Mouse (Mus musculus): ENCODE data around the gene Gfy.

The Gfy gene

DNA sequence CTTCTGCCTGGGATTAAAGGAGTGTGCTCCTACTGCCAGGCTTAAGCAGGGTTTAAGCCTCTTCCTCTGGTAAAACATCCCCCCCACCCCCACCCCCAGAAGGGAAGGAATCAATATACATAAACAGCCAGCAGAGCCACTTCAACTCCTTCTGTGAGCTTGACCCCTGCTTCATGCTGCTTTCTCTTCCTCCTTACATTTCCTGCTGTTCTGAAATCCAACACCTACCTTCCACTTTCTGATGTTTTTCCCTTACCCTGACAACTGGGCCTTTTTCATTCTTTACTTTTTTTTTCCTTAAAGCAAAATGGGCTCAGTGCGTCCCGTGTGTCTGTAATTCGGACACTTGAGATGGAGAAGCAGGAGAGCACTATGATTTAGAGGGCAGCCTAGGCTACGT is 29.0 kb downstream of the Gfy start:
- ATAC-seq (ENCODE audit: low TSS enrichment): no peak

- no peak for ATAC-seq (ENCODE audit: low TSS enrichment)
Observed at GRCm38 (mm10) chr7:45149545-45149944, 29.8 kb downstream of the Gfy start.

GRCm38 (mm10) chr7:45148534-45149098 is 30.8 kb downstream of the Gfy start:
- ATAC-seq (ENCODE audit: low TSS enrichment): no peak

DNA sequence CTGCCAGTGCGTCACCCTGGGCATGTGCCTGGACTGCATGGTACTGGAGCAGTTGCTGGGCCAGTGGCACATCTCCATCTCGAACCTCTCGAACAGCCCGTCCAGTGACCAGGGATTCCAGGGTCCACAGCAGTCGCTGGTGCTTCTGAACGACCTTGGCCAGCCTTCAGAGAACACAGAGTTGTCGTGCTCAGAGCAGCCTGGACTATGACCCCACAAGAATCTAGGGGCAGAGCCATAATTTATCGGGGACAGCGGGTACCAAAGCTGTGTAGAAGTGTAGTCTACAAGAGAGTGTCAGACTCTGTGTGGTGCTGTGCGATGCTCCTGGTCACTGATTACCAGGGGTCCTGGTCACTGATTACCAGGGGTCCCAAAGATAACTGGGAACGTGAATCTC is 31.5 kb downstream of the Gfy start:
- ATAC-seq (ENCODE audit: low TSS enrichment): no peak

GRCm38 (mm10) chr7:45147267-45147666 is 32.1 kb downstream of the Gfy start:
- ATAC-seq (ENCODE audit: low TSS enrichment): no peak

DNA sequence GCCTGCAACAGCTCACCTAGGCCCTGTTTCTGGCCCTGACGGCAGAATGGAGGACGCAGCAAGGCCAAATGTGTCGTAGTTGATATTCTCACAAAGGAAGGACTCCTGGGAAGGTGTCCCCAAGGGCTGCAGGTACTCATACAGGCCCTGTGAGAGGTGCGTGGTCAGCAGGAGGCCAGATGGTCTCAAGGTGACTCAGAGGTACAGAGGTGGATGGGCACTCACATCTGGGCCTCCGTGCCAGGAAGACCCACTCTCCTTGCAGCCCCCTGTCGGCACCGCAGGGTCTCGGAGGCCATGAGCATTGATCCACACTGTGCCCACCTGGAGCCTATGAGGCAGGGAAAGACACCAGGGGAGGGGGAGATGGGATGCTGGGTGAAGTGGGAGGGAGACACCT is 33.9 kb downstream of the Gfy start:
- no peak for ATAC-seq (ENCODE audit: low TSS enrichment)

DNA sequence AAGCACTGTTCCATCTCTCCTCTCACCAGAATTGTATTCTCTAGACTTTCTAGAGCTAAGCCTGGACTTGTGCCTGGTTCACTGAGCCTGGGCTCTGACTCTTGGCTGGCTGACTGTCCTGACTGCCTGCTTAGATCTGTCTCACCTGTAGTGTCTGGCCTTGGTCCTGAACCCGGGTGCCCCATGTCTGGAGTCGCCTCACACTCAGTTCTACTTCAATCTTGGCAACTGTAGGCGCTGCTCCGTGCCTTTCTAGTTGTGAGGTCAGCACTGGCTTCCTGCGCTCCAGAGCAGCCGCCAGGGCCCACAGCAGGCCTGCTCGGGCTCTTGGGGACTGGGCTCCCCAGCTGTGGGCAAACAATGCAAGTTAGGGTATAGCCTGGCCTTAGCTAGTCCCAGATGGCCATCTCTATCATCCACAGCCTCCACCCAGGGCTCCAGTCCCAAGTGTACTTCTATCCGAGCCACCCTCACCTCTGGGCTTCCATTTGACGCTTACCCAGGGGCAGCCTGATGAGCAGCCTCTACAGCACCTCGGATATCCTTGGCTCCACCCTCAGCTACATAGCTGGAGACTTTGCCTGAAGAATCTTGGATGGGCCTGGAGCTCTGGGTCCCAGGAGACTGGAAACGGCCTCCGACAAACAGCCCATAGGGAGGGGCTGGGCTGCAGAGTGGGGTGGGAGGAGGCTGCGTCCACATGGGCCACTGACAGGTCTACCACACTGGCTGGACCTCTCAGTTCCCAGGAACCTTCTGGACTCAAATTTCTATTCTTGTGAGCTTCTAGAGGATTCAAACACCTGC is 34.8 kb downstream of the Gfy start:
- ATAC-seq (ENCODE audit: low TSS enrichment): no peak

DNA sequence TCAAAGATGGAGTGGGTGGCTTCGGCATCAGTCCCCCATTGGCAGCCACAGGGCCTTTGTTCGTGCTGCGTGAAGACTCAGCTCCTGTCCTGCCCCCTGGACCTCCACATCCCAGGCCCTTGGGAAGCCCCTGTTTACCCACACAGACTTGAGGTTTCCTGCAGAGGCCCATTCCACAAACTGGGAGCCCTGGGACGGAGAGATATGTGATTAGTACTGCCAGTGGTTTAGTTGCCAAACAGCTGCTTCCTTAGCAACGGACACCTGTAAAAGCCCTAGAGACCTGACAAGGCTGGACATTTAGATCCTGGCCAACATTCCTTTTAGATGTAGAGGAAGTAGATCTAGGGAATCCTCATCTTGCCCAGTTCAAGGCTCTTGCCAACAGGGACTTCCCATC is 37.5 kb downstream of the Gfy start:
- no peak for ATAC-seq (ENCODE audit: low TSS enrichment)

GRCm38 (mm10) chr7:45141319-45141718 is 38.0 kb downstream of the Gfy start:
- no peak for ATAC-seq (ENCODE audit: low TSS enrichment)

DNA sequence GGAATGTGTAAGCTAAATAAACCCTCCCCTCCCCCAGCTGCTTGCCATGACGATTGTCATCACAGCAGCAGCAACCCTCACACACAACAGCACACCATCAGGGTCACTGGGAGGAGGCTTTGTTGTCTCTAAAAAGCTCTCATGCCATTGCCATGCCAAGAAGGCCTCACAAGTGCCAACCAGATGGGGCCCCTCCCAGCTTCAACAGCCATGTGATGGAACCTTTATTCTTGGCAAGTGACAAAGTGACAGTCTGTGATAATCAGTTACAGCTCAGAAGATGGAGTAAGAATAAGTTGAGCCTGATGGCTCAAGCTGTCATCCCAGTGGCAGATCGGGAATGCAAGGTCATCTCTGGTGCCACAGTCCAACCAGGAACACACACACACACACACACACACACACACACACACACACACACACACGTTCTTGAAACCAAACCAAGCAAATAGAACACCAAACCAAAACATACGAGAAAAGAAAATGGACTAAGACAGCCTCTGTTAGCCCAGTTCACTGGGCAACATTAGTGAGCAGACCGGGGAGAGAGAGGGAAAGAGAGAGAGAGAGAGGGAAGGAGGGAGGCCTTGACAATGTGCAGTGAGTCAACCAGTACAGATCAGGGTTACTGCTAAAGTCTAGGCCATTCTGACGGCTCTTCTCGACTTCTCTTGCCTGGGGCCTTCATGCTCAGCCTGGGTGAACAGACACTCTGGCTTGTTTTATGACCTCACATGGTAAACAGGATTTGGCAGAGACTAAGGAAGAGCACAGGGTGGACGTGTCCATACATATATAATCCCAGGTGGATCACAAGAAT is 39.3 kb downstream of the Gfy start:
- no peak for ATAC-seq (ENCODE audit: low TSS enrichment)

- no peak for ATAC-seq (ENCODE audit: low TSS enrichment)
Observed at GRCm38 (mm10) chr7:45138403-45138802, 41.0 kb downstream of the Gfy start.

DNA sequence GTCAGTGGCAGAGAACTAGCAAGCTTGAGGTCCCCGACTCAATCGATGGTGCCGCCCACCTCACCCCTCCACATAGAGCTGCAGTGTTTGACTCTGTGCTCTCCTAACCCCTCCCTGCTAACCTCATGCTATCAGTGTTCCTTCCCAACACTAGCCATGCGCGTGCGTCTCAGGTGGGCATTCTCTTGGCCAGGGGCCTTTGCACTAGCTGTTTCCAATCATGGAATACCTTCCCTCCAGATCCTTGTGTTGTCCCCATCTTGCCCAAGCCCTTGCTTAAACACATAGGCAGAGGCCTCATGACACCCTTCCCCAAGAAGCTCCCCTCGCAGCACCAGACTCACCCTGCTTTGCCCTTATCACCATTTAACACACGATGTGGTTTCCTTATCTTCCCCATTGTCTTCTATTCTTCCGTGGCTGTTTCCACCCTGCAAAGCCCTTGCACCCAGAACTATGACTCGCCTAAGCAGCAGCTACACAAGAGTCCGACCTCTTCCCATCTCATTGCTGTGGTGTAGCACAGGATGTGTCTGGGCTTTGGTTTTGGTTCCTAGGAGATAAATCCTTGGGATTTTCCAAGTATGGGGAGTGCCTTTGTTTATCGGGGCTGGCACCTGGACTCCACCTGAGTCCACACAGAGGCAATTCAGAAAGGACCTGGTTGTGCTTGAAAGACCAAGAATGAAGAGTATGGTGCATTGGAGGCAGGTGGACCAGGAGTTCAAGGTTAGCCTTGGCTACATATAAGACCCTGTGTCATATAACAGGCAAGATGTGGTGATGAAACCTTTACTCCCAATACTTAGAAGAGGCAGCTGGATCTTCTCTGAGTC is 42.0 kb downstream of the Gfy start:
- ATAC-seq (ENCODE audit: low TSS enrichment): no peak

DNA sequence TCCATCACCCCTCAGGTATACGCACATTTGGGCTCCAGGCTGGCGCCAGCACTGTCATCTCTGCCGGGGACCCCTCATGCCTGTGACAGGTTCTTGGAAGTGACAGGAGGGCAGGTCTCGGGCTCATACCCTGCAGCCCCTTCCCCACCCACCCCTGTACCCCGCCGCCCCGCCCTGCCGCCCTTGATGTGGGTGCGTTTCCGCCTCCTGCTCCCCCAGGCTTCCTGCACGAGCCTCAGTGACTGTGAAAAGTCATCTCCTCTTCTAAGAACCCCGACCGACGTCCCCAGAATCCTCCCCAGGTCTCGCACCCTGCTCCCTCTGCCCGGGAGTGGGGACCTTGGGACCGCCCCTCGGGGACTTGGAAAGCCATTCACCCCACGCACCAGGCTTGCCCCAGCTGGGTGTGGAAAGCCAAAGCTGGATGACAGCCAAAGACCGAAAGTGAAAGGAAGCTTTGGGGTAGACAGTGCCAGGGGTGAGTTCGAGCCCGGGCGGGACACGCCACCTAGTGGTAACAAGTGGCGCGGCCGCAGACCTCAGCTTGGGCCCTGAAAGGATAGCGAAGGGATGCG is 43.3 kb downstream of the Gfy start, which contains the start of the genes Gm45713 and Flt3l:
Gene Gm45713 (minus strand): TSS at position 239 of the 575 bp plus-strand sequence.
Gene Flt3l (minus strand): TSS at position 440 of the 575 bp plus-strand sequence.
- ATAC-seq (ENCODE audit: low TSS enrichment): peak; percentile 79

GRCm38 (mm10) chr7:45135370-45135769 is 44.0 kb downstream of the Gfy start:
- ATAC-seq (ENCODE audit: low TSS enrichment): no peak

DNA sequence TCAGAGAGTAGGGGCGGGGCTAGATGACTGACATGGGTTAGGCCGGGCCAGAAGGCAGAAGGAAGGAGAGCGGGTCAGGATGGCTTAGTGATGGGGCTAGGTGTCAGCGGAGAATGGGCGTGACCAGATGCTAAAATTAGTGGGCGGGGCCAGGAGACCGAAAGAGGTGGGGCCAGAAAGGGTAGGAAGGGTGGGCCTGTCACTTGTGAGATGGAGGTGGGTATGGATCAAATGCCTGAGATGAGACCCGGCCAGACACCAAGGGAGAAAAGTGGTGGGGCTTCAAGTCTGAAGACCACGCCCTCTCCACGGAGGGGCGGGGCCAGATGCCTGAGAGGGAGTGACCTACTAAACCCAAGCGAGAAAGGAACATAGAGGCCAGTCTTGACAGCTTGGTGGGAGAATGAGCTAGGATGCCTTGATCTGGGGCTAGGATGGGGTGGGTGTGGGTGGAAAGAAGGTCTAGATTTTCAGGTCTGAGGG is 44.8 kb downstream of the Gfy start:
- ATAC-seq (ENCODE audit: low TSS enrichment): no peak

DNA sequence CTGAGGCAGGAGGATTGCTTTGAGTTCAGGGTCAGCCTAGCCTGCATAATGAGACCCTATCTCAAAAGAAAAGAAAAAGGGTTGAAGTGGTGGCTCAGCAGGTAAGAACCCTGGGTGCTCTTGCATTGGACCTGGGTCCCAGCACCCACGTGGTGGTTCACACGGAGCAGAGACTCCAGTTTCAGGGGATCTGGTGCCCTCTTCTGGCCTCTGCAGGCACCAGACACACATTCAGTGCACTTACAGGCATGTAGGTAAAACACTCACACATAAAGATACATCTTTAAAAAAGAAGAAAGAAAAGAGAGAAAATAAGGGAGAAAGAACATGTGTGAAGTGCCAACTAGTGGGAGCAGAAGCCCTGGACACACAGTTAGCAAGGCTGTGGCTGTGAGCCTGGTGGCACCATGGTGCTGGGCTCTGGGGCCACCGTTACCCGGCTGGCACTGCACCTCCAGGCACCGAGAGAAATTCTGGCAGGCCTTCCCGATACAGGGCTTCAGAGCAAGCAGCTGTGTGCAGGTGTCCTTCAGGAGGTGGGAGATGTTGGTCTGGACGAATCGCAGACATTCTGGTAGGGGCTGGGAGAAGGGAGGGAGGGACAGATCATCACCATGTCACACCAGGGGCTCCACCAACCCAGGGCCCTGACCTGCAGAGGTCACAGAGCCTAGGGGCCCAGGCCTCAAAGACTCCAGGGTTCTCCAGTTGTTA is 45.8 kb downstream of the Gfy start:
- ATAC-seq (ENCODE audit: low TSS enrichment): no peak

- ATAC-seq (ENCODE audit: low TSS enrichment): no peak
Observed at GRCm38 (mm10) chr7:45131850-45132249, 47.5 kb downstream of the Gfy start.

DNA sequence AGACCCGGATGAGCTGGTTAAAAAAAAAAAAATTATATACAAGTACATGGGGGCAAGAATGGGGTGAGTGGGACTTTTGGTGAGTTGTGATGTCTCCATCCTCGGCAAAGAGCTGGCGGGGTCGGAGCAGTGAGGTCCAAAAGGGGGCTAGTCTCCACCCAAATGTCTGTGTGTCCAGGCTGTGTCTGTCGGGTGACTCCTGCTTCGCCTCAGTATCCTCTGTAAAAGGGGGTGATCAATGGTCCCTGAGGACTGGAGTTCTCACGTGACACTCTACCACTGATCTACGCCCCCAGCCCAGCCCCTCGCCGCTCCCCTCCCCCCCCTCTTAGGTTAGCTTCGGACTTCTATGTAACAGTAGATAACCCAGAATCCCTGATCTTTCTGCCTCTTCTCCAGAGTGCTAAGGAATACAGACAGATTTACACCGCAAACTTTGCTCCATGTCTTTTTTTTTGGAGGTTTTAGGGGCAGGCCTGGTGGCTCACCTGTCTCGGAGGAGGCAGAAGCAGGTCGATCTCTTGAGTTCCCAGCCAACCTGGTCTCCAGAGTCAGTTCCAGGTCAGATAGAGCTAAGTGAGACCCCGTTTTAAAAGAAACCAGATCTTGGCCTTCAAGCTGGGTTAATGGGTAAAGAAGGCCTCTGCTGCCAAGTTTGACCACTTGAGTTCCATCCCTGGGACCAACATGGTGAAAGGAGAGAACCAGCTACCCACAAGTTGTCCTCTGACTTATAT is 49.4 kb downstream of the Gfy start:
- ATAC-seq (ENCODE audit: low TSS enrichment): no peak

- ATAC-seq (ENCODE audit: low TSS enrichment): no peak
Observed at GRCm38 (mm10) chr7:45129318-45129717, 50.1 kb downstream of the Gfy start.

Data from frontal cortex, adult (tissue).